Mouse (Mus musculus): ENCODE measurements around the gene Tifab.

Tifab gene

DNA sequence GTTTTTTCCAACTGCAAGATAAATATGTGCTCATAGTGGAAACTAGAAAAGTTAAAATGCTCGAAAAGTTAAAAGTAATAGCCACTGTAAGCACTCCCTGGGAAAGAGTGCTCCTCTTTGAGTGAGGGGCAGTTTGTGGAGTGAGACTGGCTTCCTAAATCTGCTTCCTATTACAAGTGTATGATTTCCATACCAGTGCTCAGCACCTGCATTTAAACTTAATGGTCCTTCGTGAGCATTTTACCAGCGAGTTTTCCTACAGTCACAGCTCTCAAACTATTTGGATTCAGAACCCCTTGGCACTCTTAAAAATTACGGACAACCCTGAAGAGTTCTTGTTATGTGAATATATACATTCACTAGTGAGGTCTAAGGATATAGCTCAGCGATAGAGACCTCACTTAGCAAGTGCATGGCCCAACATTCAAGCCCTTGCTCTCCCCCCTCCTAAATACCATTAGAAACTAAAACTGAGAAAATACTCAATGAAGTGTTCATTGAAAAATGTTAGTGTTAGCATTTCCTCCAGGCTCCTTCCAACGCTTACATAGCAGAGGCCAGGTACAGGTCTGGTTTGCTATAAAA is 39.4 kb downstream of the Tifab start:
- no peak for DNase-seq (ENCODE audit: low spot score in 2 of 2)

GRCm38 (mm10) chr13:56136200-56136599 is 42.5 kb downstream of the Tifab start, which contains the start of gene H2afy:
Gene H2afy (minus strand): TSS chr13:56136361.
- DNase-seq (ENCODE audit: low spot score in 2 of 2): no peak

DNA sequence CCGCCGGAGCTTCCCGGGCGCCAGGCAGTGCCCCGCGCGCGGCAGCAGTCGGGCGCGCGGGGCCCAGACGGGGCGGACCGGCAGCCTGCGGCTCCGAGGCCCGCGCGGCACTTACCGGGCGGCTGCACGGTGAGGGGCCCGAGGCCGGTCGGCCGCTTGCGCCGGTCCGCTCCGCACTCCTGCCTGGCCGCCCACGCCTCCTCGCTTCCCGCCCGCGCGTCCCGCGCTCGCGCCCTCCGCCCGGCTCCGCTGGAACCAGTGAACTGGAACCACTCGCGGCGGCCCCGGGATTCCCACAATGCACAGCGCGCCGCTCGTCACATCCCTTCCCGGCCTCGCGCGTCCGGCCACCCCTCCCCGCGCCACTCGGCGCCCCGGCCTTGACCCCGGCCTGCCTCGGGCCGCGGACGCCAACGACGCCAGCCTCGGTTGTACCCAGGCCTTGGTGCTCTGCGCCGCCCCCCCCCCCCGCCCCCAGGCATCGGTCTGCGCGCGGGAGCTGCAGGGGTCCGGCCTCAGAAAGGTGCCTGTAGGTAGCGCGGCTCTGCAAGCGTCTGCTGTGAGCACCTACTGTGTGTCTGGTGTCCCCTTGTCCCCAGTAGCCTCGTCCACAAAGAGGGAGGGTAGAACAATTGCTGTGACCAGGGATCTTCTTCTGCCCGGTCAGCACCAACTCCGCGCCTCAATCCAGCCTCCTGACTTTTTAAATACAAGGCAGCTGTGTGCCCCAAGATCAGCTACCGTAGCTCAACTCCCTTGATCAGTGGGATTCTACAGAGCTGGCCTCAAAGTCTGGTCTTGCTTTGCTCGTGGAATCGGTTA is 43.2 kb downstream of the Tifab start:
- peak; percentile 86 for DNase-seq (ENCODE audit: low spot score in 2 of 2)

- no peak for DNase-seq (ENCODE audit: low spot score in 2 of 2)
Observed at GRCm38 (mm10) chr13:56134631-56135181, 44.0 kb downstream of the Tifab start.

DNA sequence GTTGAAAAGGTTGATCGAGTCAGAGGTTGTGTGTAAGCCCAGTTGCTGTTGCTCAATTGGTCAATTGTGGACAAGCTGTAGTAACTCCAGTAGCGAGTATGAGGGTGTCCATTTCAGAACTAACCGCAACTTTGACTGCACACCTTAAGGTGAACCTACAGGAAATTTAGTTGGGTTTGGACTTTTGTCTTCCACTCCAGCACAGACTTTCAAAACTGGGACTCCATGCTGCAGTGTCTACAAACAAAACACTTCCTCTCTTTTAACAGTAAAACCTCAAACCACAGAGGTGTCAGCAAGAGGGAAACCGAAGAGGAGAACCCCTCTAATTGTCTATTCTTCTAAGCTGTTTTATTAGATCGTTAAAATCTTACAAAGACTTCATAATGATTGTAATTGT is 44.7 kb downstream of the Tifab start:
- no peak for DNase-seq (ENCODE audit: low spot score in 2 of 2)

DNA sequence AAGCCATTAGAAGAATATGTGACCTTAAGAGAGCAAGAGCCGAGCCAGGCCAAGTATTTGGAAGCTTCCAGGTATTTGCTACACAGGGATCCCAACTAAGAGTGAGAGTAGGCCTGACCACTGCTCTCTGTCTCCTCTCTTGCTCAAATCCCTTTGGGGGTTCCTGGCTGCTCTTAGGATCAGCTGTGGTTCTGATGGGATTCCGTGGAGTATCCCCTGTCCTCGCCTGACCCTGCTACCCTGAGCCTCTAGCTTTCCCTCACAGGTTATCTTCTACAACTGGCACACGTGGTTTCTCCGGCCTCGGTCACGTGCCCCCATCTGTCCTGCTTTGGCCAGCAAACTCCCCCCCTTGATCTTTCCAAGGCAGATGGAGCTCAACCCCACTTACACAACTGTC is 45.7 kb downstream of the Tifab start:
- no peak for DNase-seq (ENCODE audit: low spot score in 2 of 2)

DNA sequence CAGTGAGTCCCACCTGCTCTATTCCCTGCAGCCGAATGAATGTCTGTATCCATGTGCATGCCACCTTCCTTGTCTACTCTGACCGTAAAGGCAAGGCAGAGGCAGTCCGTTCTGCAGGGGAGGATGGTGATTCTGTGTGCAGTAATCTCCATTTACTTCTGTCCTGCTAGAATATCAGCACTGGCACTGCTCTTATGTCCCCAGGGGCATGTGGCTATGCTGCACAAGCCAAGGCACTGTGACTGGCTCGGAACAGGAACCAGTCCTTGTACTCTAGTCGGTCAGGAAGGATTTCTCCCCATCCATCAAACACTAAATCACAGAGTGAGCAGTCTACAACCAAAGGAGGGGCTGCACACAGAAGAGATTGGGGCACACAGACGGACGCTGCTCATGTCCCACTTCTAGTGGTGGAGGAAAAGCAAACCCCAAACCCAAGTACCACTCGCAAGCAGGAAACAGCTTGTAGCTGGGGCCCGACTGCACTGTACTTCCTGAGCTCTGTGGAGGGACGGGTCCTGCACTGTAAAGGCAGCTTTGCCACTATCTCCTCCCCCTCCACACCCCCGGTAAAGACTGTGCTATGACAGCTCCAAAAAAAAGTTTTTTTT is 46.3 kb downstream of the Tifab start:
- no peak for DNase-seq (ENCODE audit: low spot score in 2 of 2)

GRCm38 (mm10) chr13:56130544-56130943 is 48.1 kb downstream of the Tifab start:
- no peak for DNase-seq (ENCODE audit: low spot score in 2 of 2)

DNA sequence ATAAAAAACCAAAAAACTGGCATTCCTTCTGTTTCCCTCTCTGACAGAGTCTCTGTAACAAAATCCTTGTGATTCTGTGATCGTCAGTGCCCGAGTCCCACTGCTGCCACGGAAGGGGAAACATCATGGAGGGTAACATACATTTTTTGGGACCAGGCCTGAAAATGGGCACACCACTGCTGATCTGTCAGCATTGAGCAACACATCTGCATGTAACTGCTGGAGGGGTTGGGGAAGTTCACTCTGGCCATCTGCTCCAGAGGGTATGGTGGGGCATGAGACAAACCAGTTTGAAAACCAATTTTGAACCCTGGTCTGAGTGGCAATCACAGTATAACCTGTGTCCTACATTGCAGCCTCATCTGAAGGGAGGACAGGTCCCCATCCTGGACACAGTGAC is 49.1 kb downstream of the Tifab start:
- no peak for DNase-seq (ENCODE audit: low spot score in 2 of 2)

GRCm38 (mm10) chr13:56129014-56129413 is 49.7 kb downstream of the Tifab start:
- DNase-seq (ENCODE audit: low spot score in 2 of 2): no peak

- no peak for DNase-seq (ENCODE audit: low spot score in 2 of 2)
Observed at GRCm38 (mm10) chr13:56125632-56126031, 53.1 kb downstream of the Tifab start.
